8 mouse cellular contexts compared by ENCODE assay signal in the genomic region with DNA sequence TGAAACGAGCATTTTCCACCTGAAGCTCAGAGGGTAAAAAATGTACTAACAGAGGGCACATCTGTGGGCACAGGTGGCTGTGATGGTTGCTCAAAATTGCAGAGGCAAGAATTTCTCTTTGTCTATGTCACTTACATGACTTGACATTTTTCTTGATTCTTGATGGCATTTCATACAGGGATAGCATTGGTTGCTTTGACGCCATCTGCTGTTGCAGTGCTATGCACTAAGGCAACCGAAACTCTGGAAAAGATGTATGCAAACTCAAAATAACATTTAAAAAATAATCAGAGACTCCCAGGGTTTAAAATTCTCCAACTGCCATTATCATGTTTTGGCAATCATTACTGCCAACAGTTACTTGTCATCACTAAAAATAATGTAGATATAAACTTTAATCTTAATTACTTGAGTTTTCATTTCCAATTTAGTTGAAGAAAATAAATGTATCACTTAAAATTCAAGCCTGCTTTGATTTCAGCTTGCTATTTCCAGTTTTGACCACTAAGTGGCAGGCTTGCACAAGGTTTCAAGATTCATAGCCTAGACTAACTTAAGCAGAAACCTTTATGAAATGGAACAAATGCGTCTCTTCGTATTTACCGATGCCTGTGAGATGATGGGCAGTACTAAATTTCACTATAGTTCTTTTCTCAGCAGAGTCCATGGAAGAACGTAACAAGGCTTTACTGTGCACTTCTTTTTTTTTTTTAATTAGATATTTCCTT.
A peak's percentile ranks its signal among the peaks of the same experiment; 100 is the strongest.
DNase-seq lines count a peak whose midpoint lies in the region; ATAC-seq and TF ChIP-seq lines count a peak whose summit lies in the region.

No protein-coding gene starts in this region.

- intact Hi-C loops in heart, postnatal 36 days (cut with DNase I) = loop anchor here (1.0 to 2.0 kb wide), 2 partner anchors 170 to 951 kb away; no protein-coding TSS in a partner anchor
- intact Hi-C loops in left cerebral cortex, postnatal 25 days (cut with DNase I) = loop anchor here (5.0 to 10.0 kb wide), 2 partner anchors 140 to 962 kb away; no protein-coding TSS in a partner anchor

- H3K36me3 ChIP-seq in kidney, adult 2 months (ENCODE audit: control insufficient read depth, insufficient read depth, low read length) = no peaks in the 10 kb centered on the region
- H3K36me3 ChIP-seq in kidney, embryonic 16.5 days (ENCODE audit: insufficient read depth, low read length) = no peaks in the 10 kb centered on the region

- no peak overlapping the region for H3K9ac ChIP-seq in kidney, embryonic 16.5 days (replicated peaks; ENCODE audit: low read length)

- H3K4me1 ChIP-seq in kidney, adult 2 months (ENCODE audit: control insufficient read depth, insufficient read depth, low read length) = no peaks in the 10 kb centered on the region
- no peaks in the 10 kb centered on the region for H3K4me1 ChIP-seq in kidney, embryonic 16.5 days (ENCODE audit: insufficient read depth, low read length)

- H3K27me3 ChIP-seq in kidney, adult 2 months (replicated peaks; ENCODE audit: control insufficient read depth, insufficient read depth, low read length) = no peaks in the 10 kb centered on the region
- H3K27me3 ChIP-seq in kidney, embryonic 16.5 days (ENCODE audit: insufficient read depth, low read length) = no peaks in the 10 kb centered on the region

- peak; percentile 51 for DNase-seq in kidney, adult 2 months
- DNase-seq in Muller cell, postnatal 12 days (ENCODE audit: inconsistent ontology term) = peak; percentile 43
- DNase-seq in cerebellum, postnatal 10 days = peak; percentile 64 to 72
- peak; percentile 23 to 45 for DNase-seq in heart, postnatal 36 days
- peak; percentile 78 to 87 for DNase-seq in left cerebral cortex, postnatal 25 days (ENCODE audit: low spot score in 2 of 2)
- peak; percentile 73 for DNase-seq in retina, postnatal 1 day

- ATAC-seq in kidney, embryonic 16.5 days (ENCODE audit: low FRiP score, low TSS enrichment) = no peak
- ATAC-seq in monocyte, adult 5-6 weeks (replicated peaks; ENCODE audit: insufficient number of reproducible peaks, low FRiP score, low TSS enrichment, poor library complexity, severe bottlenecking) = no peak

- H3K9me3 ChIP-seq in kidney, embryonic 16.5 days (ENCODE audit: low read length) = no peaks in the 10 kb centered on the region

- H3K4me2 ChIP-seq in kidney, embryonic 16.5 days (replicated peaks; ENCODE audit: low read depth, low read length) = no peak overlapping the region

- H3K27ac ChIP-seq in kidney, adult 2 months (ENCODE audit: insufficient read depth, low read depth, low read length) = no peak overlapping the region
- H3K27ac ChIP-seq in kidney, embryonic 16.5 days (ENCODE audit: low read length) = no peak overlapping the region

- TF ChIP-seq CTCF in kidney, adult 2 months (conservative IDR thresholded peaks at IDR 0.05; ENCODE audit: insufficient read depth, insufficient read length, low read depth, low read length) = peak; percentile 23; the same call in 1 of the 2 replicates

- WGBS in kidney, adult 2 months = 23% methylated on average over 7 of the region's 7 CpGs
- 31% methylated on average over 7 of the region's 7 CpGs for whole genome bisulfite sequencing in kidney, embryonic 16.5 days

- H3K4me3 ChIP-seq in kidney, adult 2 months (ENCODE audit: insufficient read depth, low read depth, low read length) = no peak overlapping the region
- no peak overlapping the region for H3K4me3 ChIP-seq in kidney, embryonic 16.5 days (ENCODE audit: low read length)

- TF ChIP-seq POLR2A in kidney, adult 2 months (IDR thresholded peaks at IDR 0.05; ENCODE audit: low read depth, low read length) = no peak
